Mouse (Mus musculus) midbrain, embryonic 11.5 days (tissue): Measurements from ENCODE around the gene Adgra3. TPM values are rescaled to one million over a fixed set of nuclear protein-coding genes. Genes with fewer than 3 reads are reported as not detected.

Experiments
- ATAC-seq: fragments of 200-750 bp; cut with Nextera tagmentation; 2 replicates; pipeline ENCODE4 v1.8.0; 2017; ENCODE audit warnings: moderate TSS enrichment, moderate library complexity; ENCODE audit not compliant: low FRiP score
- DNase-seq: peaks from one replicate; pipeline ENCODE4 v3.0.0; 2015; ENCODE audit warnings: low spot score; ENCODE audit errors: missing footprints
- H3K27ac ChIP-seq: fragments of 300-500 bp; sonication (generic); 2 replicates; pipeline ENCODE4 v1.5.1; 2014; ENCODE audit warnings: low read depth, low read length
- H3K27me3 ChIP-seq: fragments of 300-500 bp; sonication (generic); 2 replicates; pipeline ENCODE4 v1.6.1; 2014; ENCODE audit warnings: mild to moderate bottlenecking, low read length, moderate library complexity, mixed read lengths; ENCODE audit not compliant: control insufficient read depth, insufficient read depth
- H3K36me3 ChIP-seq: fragments of 300-500 bp; sonication (generic); 2 replicates; pipeline ENCODE4 v1.6.1; 2014; ENCODE audit warnings: mild to moderate bottlenecking, low read length, moderate library complexity, mixed read lengths; ENCODE audit not compliant: control insufficient read depth, insufficient read depth
- H3K4me1 ChIP-seq: fragments of 300-500 bp; sonication (generic); 2 replicates; pipeline ENCODE4 v1.6.1; 2014; ENCODE audit warnings: low read length; ENCODE audit not compliant: control insufficient read depth, insufficient read depth
- H3K4me2 ChIP-seq: fragments of 300-500 bp; sonication (generic); 2 replicates; pipeline ENCODE4 v1.6.1; 2014; ENCODE audit warnings: mild to moderate bottlenecking, moderate library complexity
- H3K4me3 ChIP-seq: fragments of 300-500 bp; sonication (generic); 2 replicates; pipeline ENCODE4 v1.5.1; 2014; ENCODE audit warnings: low read depth, low read length
- H3K9ac ChIP-seq: fragments of 300-500 bp; sonication (generic); 2 replicates; pipeline ENCODE4 v1.6.1; 2014; ENCODE audit warnings: low read length
- H3K9me3 ChIP-seq: fragments of 300-500 bp; sonication (generic); 2 replicates; pipeline ENCODE4 v1.6.1; 2016; ENCODE audit warnings: low read length; ENCODE audit not compliant: control insufficient read depth
- WGBS: fragments of 180-500 bp; shearing (Covaris S2); extraction: QIAGEN DNeasy Blood & Tissue Kit; methylation state at CpG from one replicate; pipeline ENCODE4 v1.1.7; 2014; 5-methylcytosine and 5-hydroxymethylcytosine counted together
- polyA plus RNA-seq: library from polyadenylated mRNA; unstranded; fragments of >200 nt; fragmentation: Nextera tagmentation; extraction: Ambion mirVana; gene quantifications from 2 replicates; pipeline ENCODE4 v1.2.1, GENCODE M21; 2014

Gene Adgra3
- polyA plus RNA-seq, 1 experiment from 2014 or later: 41.2 TPM

DNA sequence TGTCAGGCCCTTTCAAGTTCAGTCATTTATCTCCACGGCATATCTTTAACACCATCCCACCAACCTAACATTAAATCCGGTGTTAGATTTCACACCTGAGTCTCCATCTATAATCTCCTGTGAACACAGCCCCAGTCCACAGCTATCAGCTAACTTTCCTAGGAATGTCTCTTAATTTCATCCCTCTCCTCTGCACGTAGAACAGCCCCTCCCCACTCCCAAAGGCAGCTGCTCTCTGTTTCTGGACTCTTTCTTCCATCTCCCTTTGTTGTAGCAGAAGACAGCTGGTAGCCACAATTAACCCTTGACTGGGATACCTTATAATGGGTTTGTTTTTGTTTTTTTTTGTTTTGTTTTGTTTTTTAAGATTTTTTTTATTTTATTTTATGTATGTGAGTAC is 8.8 kb downstream of the Adgra3 start:
- Histone ChIP-seq H3K4me3 (no peak overlapping the region), H3K27me3 (no peaks in the 10 kb centered on the region), H3K9ac (no peak overlapping the region), H3K4me2 (no peak overlapping the region), H3K27ac (peak overlapping the region; percentile 22; the same call in 1 of the 2 replicates), H3K4me1 (peaks cover 28% of the 10 kb centered on the region), H3K9me3 (no peaks in the 10 kb centered on the region), H3K36me3 (no peaks in the 10 kb centered on the region)
- WGBS: 28% methylated on average over 3 of the region's 3 CpGs
- ATAC-seq: peak; percentile 59
- peak; percentile 86 for DNase-seq

DNA sequence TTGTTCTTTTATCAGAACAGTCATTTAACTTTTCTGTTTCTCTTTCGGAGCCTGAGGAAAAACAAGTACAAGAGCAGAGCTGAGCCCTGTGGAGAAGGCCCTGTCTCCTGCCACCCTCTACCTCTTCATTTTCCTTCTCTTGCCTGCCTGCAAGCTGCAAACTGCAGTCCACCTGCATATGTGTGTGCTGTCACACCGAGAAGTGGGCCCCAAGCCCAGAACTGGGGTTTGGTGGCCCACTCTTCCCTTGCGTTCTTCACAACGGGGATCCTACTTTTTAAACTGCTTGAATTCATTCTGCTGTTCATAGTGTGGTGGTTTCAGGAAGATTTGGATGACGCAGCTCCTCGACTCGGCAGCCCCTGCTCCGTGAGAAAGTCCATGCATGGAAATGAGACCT is 9.3 kb downstream of the Adgra3 start:
- no peak overlapping the region for H3K4me2 ChIP-seq
- H3K36me3 ChIP-seq: no peaks in the 10 kb centered on the region
- H3K9ac ChIP-seq: 0 out of 2 replicates have a peak overlapping the region, but pooled peaks have one; percentile 12
- ATAC-seq (peak; percentile 33; the same call in 1 of the 2 replicates), DNase-seq (peak; percentile 86)
- no peak overlapping the region for H3K4me3 ChIP-seq
- H3K27ac ChIP-seq: peak overlapping the region; percentile 22; the same call in 1 of the 2 replicates
- no peaks in the 10 kb centered on the region for H3K9me3 ChIP-seq
- H3K27me3 ChIP-seq: no peaks in the 10 kb centered on the region
- WGBS: 60% methylated on average over 8 of the region's 8 CpGs
- H3K4me1 ChIP-seq: peaks cover 28% of the 10 kb centered on the region

- Histone ChIP-seq H3K9ac (no peak overlapping the region), H3K27ac (no peak overlapping the region), H3K9me3 (no peaks in the 10 kb centered on the region), H3K4me1 (peaks cover 28% of the 10 kb centered on the region), H3K4me2 (no peak overlapping the region), H3K27me3 (no peaks in the 10 kb centered on the region), H3K36me3 (no peaks in the 10 kb centered on the region), H3K4me3 (no peak overlapping the region)
- ATAC-seq (no peak), DNase-seq (no peak)
- 80% methylated on average over 7 of the region's 7 CpGs for WGBS
Observed at GRCm38 (mm10) chr5:50048960-50049359, 9.8 kb downstream of the Adgra3 start.

DNA sequence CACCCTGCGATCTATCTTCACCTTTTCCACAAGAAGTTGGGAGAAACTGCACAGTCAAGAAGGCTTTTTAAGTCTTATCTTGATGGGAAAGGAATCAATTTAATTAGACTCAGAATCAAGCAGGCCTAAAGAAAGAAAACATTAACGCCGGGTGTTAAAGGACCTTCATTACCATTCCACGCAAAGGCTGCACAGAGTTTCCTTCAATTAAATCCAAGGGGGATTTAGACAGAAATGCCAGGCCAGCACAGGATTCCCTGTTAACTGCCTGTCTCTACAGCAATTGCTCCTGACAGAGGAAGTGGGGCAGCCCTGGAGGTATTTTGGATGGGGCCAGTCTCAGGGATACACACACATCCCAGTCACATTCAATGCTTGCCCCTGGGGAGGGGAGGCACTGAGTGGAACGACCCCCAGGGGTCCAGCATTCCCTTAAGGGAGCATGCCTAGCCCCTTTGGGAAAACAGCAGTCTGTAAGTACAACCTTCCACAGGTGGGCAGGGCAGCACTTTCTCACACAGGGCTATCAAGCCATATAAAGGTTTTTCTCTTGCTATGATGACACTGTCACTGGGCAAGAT is 10.4 kb downstream of the Adgra3 start:
- DNase-seq (peak; percentile 84), ATAC-seq (no peak; the same call in 1 of the 2 replicates)
- Histone ChIP-seq H3K27me3 (no peaks in the 10 kb centered on the region), H3K4me2 (no peak overlapping the region), H3K27ac (no peak overlapping the region), H3K4me1 (peaks cover 28% of the 10 kb centered on the region), H3K36me3 (no peaks in the 10 kb centered on the region), H3K9me3 (no peaks in the 10 kb centered on the region), H3K9ac (no peak overlapping the region), H3K4me3 (no peak overlapping the region)
- WGBS: 53% methylated on average over 5 of the region's 5 CpGs

- Histone ChIP-seq H3K9ac (no peak overlapping the region), H3K27me3 (no peaks in the 10 kb centered on the region), H3K4me3 (no peak overlapping the region), H3K36me3 (no peaks in the 10 kb centered on the region), H3K4me2 (no peak overlapping the region), H3K9me3 (no peaks in the 10 kb centered on the region), H3K27ac (no peak overlapping the region), H3K4me1 (peaks cover 12% of the 10 kb centered on the region)
- WGBS: 95% methylated on average over 6 of the region's 6 CpGs
- ATAC-seq: no peak
- peak; percentile 33 for DNase-seq
Observed at GRCm38 (mm10) chr5:50045180-50045579, 13.6 kb downstream of the Adgra3 start.

DNA sequence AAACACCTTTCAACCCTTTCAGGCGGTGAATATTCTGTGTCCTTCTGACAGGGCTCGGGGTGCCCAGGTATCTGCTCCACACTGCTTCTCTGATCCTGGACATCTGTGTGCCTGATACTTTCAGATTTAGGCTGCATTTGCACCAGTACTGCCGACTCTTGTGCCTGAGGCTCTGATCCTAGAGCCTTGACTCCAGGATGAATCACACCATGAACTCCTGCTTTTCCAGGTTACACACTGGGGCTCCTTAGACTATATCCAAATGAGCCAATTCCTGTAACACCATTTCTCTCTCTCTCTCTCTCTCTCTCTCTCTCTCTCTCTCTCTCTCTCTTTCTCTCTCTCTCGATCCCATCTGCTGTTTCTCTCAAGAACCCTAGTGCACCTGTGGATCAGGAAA is 15.1 kb downstream of the Adgra3 start:
- Histone ChIP-seq H3K9me3 (no peaks in the 10 kb centered on the region), H3K36me3 (no peaks in the 10 kb centered on the region), H3K4me3 (no peak overlapping the region), H3K4me1 (peaks cover 3% of the 10 kb centered on the region), H3K27me3 (no peaks in the 10 kb centered on the region), H3K27ac (no peak overlapping the region), H3K4me2 (no peak overlapping the region), H3K9ac (no peak overlapping the region)
- DNase-seq (no peak), ATAC-seq (no peak)
- WGBS: 85% methylated on average over 4 of the region's 4 CpGs

DNA sequence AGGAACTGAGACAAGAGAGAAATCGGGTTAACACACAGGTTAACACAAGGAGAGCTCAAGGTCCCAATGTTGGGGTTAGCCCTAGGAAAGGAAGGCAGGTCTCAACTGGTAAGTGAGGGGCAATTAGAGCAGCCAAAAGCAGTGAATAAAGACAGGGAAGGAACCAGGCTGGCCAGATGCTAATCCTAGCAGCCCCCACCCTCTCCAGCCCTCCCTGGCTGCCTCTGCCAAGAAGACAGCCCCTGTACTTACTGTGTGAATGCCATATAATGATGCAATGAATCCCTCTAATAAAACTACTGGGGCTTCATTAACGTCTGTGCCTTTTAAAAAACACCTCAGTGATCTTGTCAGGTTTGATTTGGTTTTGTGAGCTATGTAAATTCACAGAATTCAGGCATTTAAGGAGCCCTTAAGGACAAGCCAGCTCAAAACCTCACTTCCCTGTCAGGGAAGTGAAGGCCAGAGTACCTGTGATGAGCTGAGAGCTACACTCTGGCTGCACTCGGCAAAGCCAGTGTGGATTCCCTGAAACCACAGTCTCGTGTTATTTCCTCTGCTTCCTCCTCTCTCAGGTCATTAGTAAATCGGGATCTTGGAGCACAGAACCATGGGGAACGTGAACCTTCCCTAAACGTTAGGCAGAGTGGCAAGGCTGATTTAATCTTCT is 16.4 kb downstream of the Adgra3 start:
- Histone ChIP-seq H3K4me3 (no peak overlapping the region), H3K27me3 (no peaks in the 10 kb centered on the region), H3K4me2 (no peak overlapping the region), H3K27ac (no peak overlapping the region), H3K36me3 (no peaks in the 10 kb centered on the region), H3K9ac (no peak overlapping the region), H3K4me1 (no peaks in the 10 kb centered on the region; the same call in 1 of the 2 replicates), H3K9me3 (no peaks in the 10 kb centered on the region)
- WGBS: 64% methylated on average over 7 of the region's 7 CpGs
- DNase-seq (peak; percentile 80), ATAC-seq (no peak)

DNA sequence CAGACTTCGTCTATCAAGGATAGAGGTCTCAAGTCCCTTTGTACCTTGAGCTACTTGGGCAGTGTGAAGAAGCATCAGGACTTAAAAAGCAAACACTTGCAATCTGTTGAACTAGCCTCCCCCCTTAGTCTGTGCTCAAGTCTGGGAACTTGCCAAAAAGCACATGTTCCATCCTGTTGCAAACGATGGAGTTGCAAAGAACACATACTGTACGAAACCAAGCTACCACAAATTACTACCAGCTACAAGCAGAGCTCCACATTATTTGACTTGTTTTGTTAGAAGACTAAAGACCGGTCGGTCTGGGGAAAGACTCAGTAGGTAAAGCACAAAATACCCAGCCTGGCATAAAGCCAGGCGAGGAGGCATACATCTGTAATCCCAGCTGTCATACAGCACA is 19.3 kb downstream of the Adgra3 start:
- Histone ChIP-seq H3K27ac (no peak overlapping the region), H3K9ac (no peak overlapping the region), H3K36me3 (no peaks in the 10 kb centered on the region), H3K4me1 (peaks cover 9% of the 10 kb centered on the region), H3K4me2 (no peak overlapping the region), H3K9me3 (no peaks in the 10 kb centered on the region), H3K4me3 (no peak overlapping the region), H3K27me3 (no peaks in the 10 kb centered on the region)
- DNase-seq: no peak
- WGBS: 91% methylated on average over 6 of the region's 6 CpGs
- ATAC-seq: no peak

GRCm38 (mm10) chr5:50037666-50038065 is 21.1 kb downstream of the Adgra3 start:
- Histone ChIP-seq H3K4me2 (no peak overlapping the region), H3K9me3 (no peaks in the 10 kb centered on the region), H3K9ac (no peak overlapping the region), H3K4me1 (peaks cover 21% of the 10 kb centered on the region), H3K36me3 (no peaks in the 10 kb centered on the region), H3K4me3 (no peak overlapping the region), H3K27ac (no peak overlapping the region), H3K27me3 (no peaks in the 10 kb centered on the region)
- ATAC-seq (0 out of 2 replicates have a peak, but pooled peaks have one; percentile 12), DNase-seq (no peak)
- 68% methylated on average over 8 of the region's 8 CpGs for WGBS
